8 mouse cellular contexts compared by ENCODE assay signal in genomic region chr16:50732082-50733006, GRCm38 (mm10).
A peak's percentile ranks its signal among the peaks of the same experiment; 100 is the strongest.
DNase-seq lines count a peak whose midpoint lies in the region; ATAC-seq and TF ChIP-seq lines count a peak whose summit lies in the region.

No protein-coding gene starts in this region.

- H3K27me3 ChIP-seq in embryonic facial prominence, embryonic 14.5 days (replicated peaks; ENCODE audit: control insufficient read depth, insufficient read depth, low read length) = no peaks in the 10 kb centered on the region
- no peaks in the 10 kb centered on the region for H3K27me3 ChIP-seq in heart, adult 2 months (ENCODE audit: control insufficient read depth, insufficient read depth, low read length)
- H3K27me3 ChIP-seq in limb, embryonic 14.5 days (ENCODE audit: control insufficient read depth, insufficient read depth, low read length) = no peaks in the 10 kb centered on the region
- H3K27me3 ChIP-seq in midbrain, postnatal 0 days (ENCODE audit: insufficient read depth, low read length) = no peaks in the 10 kb centered on the region

- 0 out of 2 replicates have a peak overlapping the region, but pooled peaks have one; percentile 52 for H3K27ac ChIP-seq in embryonic facial prominence, embryonic 14.5 days (replicated peaks; ENCODE audit: low read depth, low read length)
- peak overlapping the region; percentile 81 for H3K27ac ChIP-seq in heart, adult 2 months
- peak overlapping the region; percentile 56; the same call in 1 of the 2 replicates for H3K27ac ChIP-seq in limb, embryonic 14.5 days (replicated peaks; ENCODE audit: low read depth, low read length)
- H3K27ac ChIP-seq in midbrain, postnatal 0 days (ENCODE audit: low read depth, low read length) = no peak overlapping the region

- TF ChIP-seq CTCF in heart, adult 2 months (IDR thresholded peaks at IDR 0.05) = no peak
- TF ChIP-seq CTCF in midbrain, postnatal 0 days (IDR thresholded peaks at IDR 0.05) = no peak; the same call in 1 of the 2 replicates

- H3K36me3 ChIP-seq in embryonic facial prominence, embryonic 14.5 days (ENCODE audit: control insufficient read depth, insufficient read depth, low read length) = no peaks in the 10 kb centered on the region
- peaks cover 2% of the 10 kb centered on the region; the same call in 1 of the 2 replicates for H3K36me3 ChIP-seq in heart, adult 2 months (ENCODE audit: control insufficient read depth, insufficient read depth, low read length)
- no peaks in the 10 kb centered on the region for H3K36me3 ChIP-seq in limb, embryonic 14.5 days (ENCODE audit: control insufficient read depth, insufficient read depth, low read length)
- no peaks in the 10 kb centered on the region for H3K36me3 ChIP-seq in midbrain, postnatal 0 days (ENCODE audit: insufficient read depth, low read length)

- H3K4me2 ChIP-seq in embryonic facial prominence, embryonic 14.5 days (ENCODE audit: low read depth, low read length) = peak overlapping the region; percentile 90
- H3K4me2 ChIP-seq in limb, embryonic 14.5 days (replicated peaks; ENCODE audit: low read depth, low read length, severe bottlenecking) = peak overlapping the region; percentile 88
- H3K4me2 ChIP-seq in midbrain, postnatal 0 days (ENCODE audit: low read depth, low read length, poor library complexity, severe bottlenecking) = peak overlapping the region; percentile 79

- peak; percentile 94 for ATAC-seq in embryonic facial prominence, embryonic 14.5 days (ENCODE audit: low read depth)
- peak; percentile 94 for ATAC-seq in limb, embryonic 14.5 days (ENCODE audit: low FRiP score, low read depth)
- ATAC-seq in midbrain, postnatal 0 days (ENCODE audit: low FRiP score) = peak; percentile 93

- DNase-seq in 3134 (ENCODE audit: extremely low read depth, insufficient read length, low spot score) = peak; percentile 95
- DNase-seq in adrenal gland, postnatal 36 days = peak; percentile 93 to 95
- peak; percentile 97 for DNase-seq in embryonic facial prominence, embryonic 14.5 days (ENCODE audit: low spot score)
- DNase-seq in heart, adult 2 months = peak; percentile 94
- peak; percentile 94 for DNase-seq in kidney, adult 9 months
- peak; percentile 95 for DNase-seq in limb, embryonic 14.5 days (ENCODE audit: low spot score)
- peak; percentile 94 for DNase-seq in midbrain, postnatal 0 days (ENCODE audit: low spot score)
- DNase-seq in spleen, postnatal 14 days (ENCODE audit: low spot score in 2 of 2) = peak; percentile 75 to 81

- intact Hi-C loops in heart, adult 2 months (cut with DNase I) = loop anchor here (1.0 to 10.0 kb wide), 4 partner anchors 203 to 1228 kb away; no protein-coding TSS in a partner anchor

- H3K4me3 ChIP-seq in embryonic facial prominence, embryonic 14.5 days (ENCODE audit: low read depth, low read length) = peak overlapping the region; percentile 82
- peak overlapping the region; percentile 90 for H3K4me3 ChIP-seq in heart, adult 2 months
- H3K4me3 ChIP-seq in limb, embryonic 14.5 days (replicated peaks; ENCODE audit: low read length) = peak overlapping the region; percentile 78
- peak overlapping the region; percentile 64 for H3K4me3 ChIP-seq in midbrain, postnatal 0 days (ENCODE audit: low read depth, low read length)

- peak overlapping the region; percentile 71 for H3K9ac ChIP-seq in embryonic facial prominence, embryonic 14.5 days (ENCODE audit: low read depth, low read length)
- H3K9ac ChIP-seq in heart, adult 2 months (ENCODE audit: low read depth, low read length) = peak overlapping the region; percentile 77
- H3K9ac ChIP-seq in limb, embryonic 14.5 days (ENCODE audit: low read depth, low read length, severe bottlenecking) = peak overlapping the region; percentile 67
- peak overlapping the region; percentile 3 for H3K9ac ChIP-seq in midbrain, postnatal 0 days (replicated peaks; ENCODE audit: low read length, poor library complexity, severe bottlenecking)

- no peaks in the 10 kb centered on the region for H3K4me1 ChIP-seq in embryonic facial prominence, embryonic 14.5 days (ENCODE audit: control insufficient read depth, insufficient read depth, low read length)
- peaks cover 3% of the 10 kb centered on the region for H3K4me1 ChIP-seq in heart, adult 2 months (ENCODE audit: control insufficient read depth, insufficient read depth, low read length)
- peaks cover 6% of the 10 kb centered on the region for H3K4me1 ChIP-seq in limb, embryonic 14.5 days (ENCODE audit: control insufficient read depth, insufficient read depth, low read length)
- H3K4me1 ChIP-seq in midbrain, postnatal 0 days (ENCODE audit: insufficient read depth, low read length) = peaks cover 2% of the 10 kb centered on the region; the same call in 1 of the 2 replicates

- H3K9me3 ChIP-seq in embryonic facial prominence, embryonic 14.5 days (ENCODE audit: control insufficient read depth, low read length) = no peaks in the 10 kb centered on the region
- no peaks in the 10 kb centered on the region for H3K9me3 ChIP-seq in limb, embryonic 14.5 days (ENCODE audit: control insufficient read depth, low read length)
- H3K9me3 ChIP-seq in midbrain, postnatal 0 days (ENCODE audit: low read length) = no peaks in the 10 kb centered on the region

- WGBS in embryonic facial prominence, embryonic 14.5 days = under 1% methylated on average over 58 of the region's 58 CpGs
- WGBS in heart, adult 2 months = under 1% methylated on average over 58 of the region's 58 CpGs
- 0% methylated on average over 57 of the region's 58 CpGs for WGBS in limb, embryonic 14.5 days
- WGBS in midbrain, postnatal 0 days = 1% methylated on average over 58 of the region's 58 CpGs

- TF ChIP-seq POLR2A in heart, adult 2 months (IDR thresholded peaks at IDR 0.05; ENCODE audit: insufficient read depth, low read depth, low read length) = peak; percentile 98
- TF ChIP-seq POLR2A in limb, embryonic 14.5 days (IDR thresholded peaks at IDR 0.05; ENCODE audit: borderline replicate concordance, extremely low read depth, insufficient read depth, insufficient read length) = peak; percentile 77; the same call in 1 of the 2 replicates

- H3K79me2 ChIP-seq in heart, adult 2 months (replicated peaks; ENCODE audit: control insufficient read depth, insufficient read depth, low read length) = no peaks in the 10 kb centered on the region

- no peak for TF ChIP-seq EP300 in heart, adult 2 months (IDR thresholded peaks at IDR 0.05; ENCODE audit: insufficient read depth, low read depth, low read length)

Comparison
In these comparisons a context has a peak if more than half of its experiments do, and no peak if none do; other contexts are left out.
1. H3K9ac ChIP-seq: peak in every context shown above with its lines; median percentile 77 in heart, adult 2 months; 71 in embryonic facial prominence, embryonic 14.5 days; 67 in limb, embryonic 14.5 days; 3 in midbrain, postnatal 0 days.